Mouse (Mus musculus) brain, embryonic 14.5 days (tissue): ENCODE measurements around the gene Wdr18.

ENCODE experiments used
- CTCF ChIP-seq: fragments of 200-500 bp; IDR thresholded peaks from 2 replicates; pipeline ENCODE4 v1.5.1; 2012; ENCODE audit warnings: inconsistent platforms, mild to moderate bottlenecking, moderate library complexity, borderline replicate concordance; ENCODE audit not compliant: insufficient read depth, insufficient read length; ENCODE audit errors: extremely low read depth
- POLR2A ChIP-seq: fragments of 200-500 bp; IDR thresholded peaks from 2 replicates; pipeline ENCODE4 v1.6.1; 2012; ENCODE audit warnings: mild to moderate bottlenecking, inconsistent platforms, borderline replicate concordance; ENCODE audit not compliant: poor library complexity, insufficient read depth, insufficient read length, severe bottlenecking; ENCODE audit errors: extremely low read depth

- no peak for TF ChIP-seq POLR2A
- TF ChIP-seq CTCF = no peak
These were observed 44.3 kb downstream of the Wdr18 start for GRCm38 (mm10) chr10:80004233-80004705.
